Mouse (Mus musculus) left cerebral cortex, postnatal 25 days (tissue): ENCODE measurements at regions not wholly inside any gene's neighbourhood (a gene's known extent, or its start where the extent isn't known, plus 50 kb on each side); places are given as distances from the start of the nearest gene placed in this dataset.
"Not testable (repeated sequence)": the region's sequence is repeated elsewhere in the genome, so short reads cannot be mapped to it uniquely, and the experiment has no call there.

Experiments
- DNase-seq, 2 experiments: peaks; one replicate each; pipeline ENCODE4 v3.0.0; 2022; ENCODE audit warnings: low spot score in 2 of 2, mixed read lengths in 1 of 2
- intact Hi-C: fragments of 180-260 bp; cut with DNase I; formaldehyde crosslinking; loops from one replicate; pipeline ENCODE4 v1.15.1; 2025

DNA sequence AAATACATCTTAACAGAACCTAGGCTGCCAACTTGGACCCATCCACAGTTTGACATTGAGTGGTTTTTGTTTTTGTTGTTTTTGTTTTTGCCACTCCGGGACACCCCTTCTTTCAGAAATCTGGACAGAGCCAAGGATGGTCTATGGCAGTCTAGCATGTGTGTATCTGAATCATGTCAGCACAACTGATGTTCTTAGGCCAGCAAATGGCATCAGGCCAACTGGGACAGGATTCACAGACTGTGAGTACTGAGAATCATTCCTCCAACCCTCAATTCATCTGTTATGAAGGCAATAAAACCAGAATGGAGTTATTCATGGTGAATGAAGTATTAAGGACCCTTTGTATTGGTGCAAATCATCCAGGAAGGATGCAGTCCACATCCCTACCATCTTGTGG lies 1372.5 kb upstream of the Rag2 start:
- DNase-seq: peak in 1 of 2 experiments; percentile 4
- intact Hi-C loops: no loop called here

- DNase-seq: no peak
- intact Hi-C loops: no loop called here
Observed at GRCm38 (mm10) chr2:100259136-100259853, 1365.2 kb upstream of the Rag2 start.

GRCm38 (mm10) chr2:100306516-100306915 lies 1318.0 kb upstream of the Rag2 start:
- DNase-seq: no peak
- intact Hi-C loops: no loop called here

DNA sequence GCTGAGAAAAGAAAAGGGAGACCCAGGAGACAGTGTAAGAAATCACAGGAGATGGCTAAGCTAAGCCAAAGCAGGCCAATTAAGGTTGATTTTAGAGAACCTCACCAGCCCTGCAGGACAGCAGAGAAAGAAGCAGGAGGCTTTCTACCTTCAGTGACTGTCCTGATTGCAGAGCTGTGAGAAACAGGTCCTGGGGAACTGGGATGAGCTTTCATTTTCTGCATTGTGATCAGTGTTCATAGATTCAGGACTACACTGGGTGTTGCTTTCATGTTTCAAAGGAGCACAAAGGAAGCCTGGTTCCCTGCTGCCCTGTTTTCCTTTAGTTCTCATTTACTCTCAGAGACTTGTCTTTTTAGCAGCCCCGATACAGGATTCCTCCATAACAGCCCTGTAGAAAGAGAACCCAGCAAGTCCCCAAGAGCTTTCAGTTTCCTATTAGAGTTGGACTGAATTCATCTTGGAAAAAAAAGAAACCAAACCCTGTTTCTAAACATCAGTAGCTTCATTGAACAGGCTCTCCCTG lies 1311.7 kb upstream of the Rag2 start:
- intact Hi-C loops: no loop called here
- DNase-seq: peak; percentile 8 to 22

GRCm38 (mm10) chr2:100320461-100320860 lies 1304.1 kb upstream of the Rag2 start:
- DNase-seq: no peak
- intact Hi-C loops: no loop called here

DNA sequence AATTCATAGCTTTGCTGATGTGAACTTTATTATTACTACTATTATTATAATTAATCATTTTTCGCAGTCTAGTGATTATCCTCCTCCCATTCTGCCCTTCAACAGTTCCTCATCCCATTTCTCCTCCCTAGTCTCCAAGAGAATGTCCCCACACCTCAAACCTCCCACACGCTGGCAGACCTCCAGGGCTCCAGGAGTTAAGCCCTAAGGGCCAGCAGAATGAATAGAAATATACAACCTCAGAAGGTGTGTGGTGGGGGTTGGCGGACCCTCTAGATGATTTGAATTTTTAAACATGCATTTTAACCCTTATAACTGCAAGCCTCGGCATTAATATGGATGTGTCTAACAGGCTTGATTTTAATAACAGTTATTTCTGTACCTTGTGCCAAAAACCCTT lies 1283.8 kb upstream of the Rag2 start:
- no peak for DNase-seq
- intact Hi-C loops: no loop called here

GRCm38 (mm10) chr2:100344921-100345425 lies 1279.5 kb upstream of the Rag2 start:
- intact Hi-C loops: no loop called here
- DNase-seq: no peak

DNA sequence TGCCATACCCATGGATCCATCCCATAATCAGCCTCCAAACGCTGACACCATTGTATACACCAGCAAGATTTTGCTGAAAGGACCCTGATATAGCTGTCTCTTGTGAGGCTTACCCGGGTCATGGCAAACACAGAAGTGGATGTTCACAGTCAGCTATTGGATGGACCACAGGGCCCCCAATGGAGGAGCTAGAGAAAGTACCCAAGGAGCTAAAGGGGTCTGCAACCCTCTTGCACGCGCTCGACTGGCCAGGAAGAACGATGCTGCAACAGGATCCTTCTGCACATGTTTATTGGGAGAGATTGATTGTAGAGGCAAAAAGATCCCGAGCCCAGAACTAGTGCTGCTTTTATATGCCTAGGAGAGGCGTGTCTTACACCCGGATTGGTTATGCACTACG lies 1258.9 kb upstream of the Rag2 start:
- intact Hi-C loops, DNase-seq: not testable (repeated sequence)

DNA sequence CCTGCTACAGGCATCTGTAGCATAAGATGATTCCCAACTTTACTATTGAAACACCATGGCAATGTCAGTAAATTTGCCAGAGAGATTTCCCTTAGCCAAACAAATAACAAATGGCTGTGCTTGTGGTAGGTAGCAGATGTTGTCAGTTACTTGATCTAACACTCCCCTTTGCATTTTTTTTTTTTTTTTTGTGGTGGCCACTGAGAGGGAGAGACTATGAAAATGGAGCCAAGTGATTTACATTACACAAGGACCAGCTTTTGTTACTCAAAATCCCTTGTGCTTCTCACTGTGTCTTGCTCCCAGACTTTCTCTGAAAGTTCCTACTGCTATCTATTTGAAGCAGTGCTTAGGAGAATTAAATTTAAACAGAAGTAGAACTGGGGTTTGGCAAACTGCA lies 1224.7 kb upstream of the Rag2 start:
- intact Hi-C loops: no loop called here

DNA sequence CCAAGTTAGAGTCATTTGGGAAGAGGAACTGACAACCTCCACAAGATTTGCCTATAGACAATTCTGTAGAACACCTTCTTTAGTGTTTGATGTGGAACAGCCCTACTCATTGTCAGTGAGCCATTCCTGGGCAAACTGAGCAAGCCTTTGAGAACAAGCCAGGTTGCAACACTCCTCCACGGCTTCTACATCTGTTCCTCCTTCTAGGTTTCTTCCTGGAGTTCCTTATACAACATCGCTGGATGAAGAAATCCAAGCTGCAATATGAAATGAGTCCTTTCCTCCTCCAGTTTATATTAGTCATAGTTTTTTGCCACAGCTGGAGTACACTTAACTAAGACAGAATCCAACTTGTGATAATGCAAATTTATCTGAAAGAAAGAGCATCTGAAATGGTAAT lies 1197.9 kb upstream of the Rag2 start:
- peak in 1 of 2 experiments; percentile 52 for DNase-seq
- intact Hi-C loops: no loop called here

More for the DNA sequence above, 1224.7 kb upstream of the Rag2 start:
- no peak for DNase-seq

DNA sequence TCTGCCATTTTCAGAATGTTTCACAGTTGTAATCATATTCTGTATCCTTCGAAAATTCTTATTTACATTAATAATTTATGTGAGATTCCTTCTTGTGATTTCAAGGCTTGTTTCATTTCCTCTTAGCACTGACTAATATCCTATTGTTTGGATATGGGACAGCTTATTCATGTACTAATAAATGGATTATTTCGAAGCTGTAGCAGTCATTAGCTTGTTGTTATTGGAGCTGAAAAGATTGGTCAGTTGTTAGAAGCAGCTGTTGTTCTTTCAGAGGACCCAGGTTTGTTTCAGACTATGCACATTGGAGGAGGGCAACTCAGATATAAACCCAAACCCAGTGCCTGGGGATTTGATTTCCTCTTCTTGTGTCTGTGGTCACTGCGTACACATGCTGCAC lies 1189.5 kb upstream of the Rag2 start:
- intact Hi-C loops: no loop called here
- no peak for DNase-seq

DNA sequence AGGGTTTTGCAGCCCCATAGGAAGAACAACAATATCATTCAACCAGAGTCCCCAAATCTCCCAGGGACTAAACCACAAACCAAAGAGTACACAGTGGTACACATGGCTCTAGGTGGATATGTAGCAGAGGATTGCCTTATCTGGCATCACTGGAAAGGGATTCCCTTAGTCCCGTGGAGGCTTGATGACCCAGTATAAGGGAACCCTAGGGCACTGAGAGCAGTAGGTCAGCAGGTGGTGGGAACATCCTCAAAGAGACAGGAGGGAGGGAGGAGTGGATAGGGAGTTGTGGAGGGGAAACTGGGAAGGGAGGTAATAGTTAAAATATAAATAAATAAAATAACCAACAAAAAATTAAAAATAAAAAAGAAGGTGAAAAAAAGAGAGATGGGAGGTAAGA lies 1178.7 kb upstream of the Rag2 start:
- DNase-seq: no peak
- intact Hi-C loops: no loop called here

DNA sequence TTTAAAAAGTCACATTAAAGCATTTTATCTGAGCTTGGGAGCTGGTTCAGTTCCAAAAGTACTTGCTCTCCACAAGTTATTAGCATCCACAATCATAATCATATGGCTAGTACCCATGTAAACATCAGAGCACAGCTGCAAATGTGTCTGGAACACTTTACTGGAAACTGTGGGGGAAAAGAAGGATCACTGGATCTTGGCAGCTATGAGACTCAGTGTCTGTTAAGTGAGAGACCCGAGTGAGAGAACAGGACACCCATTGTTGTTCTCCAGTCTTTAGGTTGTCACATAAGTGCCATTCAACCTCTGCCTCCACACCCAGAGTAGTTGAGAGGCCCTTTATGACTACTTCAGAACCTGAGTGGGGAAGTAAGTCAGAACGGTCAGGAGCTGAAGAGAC lies 1178.2 kb upstream of the Rag2 start:
- no peak for DNase-seq
- intact Hi-C loops: no loop called here

GRCm38 (mm10) chr2:100459641-100460040 lies 1164.9 kb upstream of the Rag2 start:
- DNase-seq, intact Hi-C loops: not testable (repeated sequence)

DNA sequence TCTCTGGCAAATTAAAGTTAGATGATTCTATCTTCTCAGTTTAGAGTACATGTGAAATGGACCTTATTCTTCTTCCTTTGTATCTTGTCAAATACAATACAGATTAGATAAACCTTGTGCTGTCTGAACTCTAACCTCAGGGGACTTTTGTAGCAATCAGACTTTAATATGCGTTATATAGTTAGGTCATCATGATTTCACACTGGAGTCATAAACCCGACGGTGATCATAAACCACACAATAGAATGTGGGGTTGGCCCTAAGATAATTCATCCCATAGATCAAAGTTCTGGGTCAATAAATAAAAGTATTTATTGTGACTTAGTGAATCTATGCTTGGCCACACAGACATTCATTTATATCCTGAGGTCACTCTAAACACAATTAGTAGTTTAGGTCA lies 1138.3 kb upstream of the Rag2 start:
- intact Hi-C loops, DNase-seq: not testable (repeated sequence)

DNA sequence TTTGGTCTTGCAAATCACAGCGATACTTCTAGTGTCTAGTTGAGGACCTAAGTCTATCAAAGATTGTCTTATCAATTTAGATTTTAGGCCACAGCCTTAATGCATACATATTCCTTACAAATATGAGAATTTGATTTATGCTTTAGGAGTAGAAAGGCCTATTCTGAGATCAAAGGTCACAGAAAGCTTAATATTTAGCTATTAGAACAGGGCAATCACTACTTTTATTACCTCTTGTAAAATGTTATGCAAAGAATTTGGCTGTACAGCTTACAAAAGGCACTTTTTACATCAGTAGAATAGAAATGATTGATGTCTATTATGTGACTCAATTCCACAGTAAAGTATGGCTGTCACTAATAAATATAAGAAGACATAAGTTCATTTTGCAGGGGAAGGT lies 1119.4 kb upstream of the Rag2 start:
- intact Hi-C loops, DNase-seq: not testable (repeated sequence)
